Mouse (Mus musculus) embryonic facial prominence, embryonic 10.5 days (tissue): ENCODE data around the gene Shank3. TPM values are rescaled to one million over a fixed set of nuclear protein-coding genes. Genes with fewer than 3 reads are reported as not detected.
A peak's percentile ranks its signal among the peaks of the same experiment; 100 is the strongest.

ENCODE experiments used
- DNase-seq: peaks from one replicate; pipeline ENCODE4 v3.0.0-alpha.2; 2017; ENCODE audit warnings: low spot score
- H3K27ac ChIP-seq: fragments of 300-500 bp; sonication (generic); replicated peaks from 2 replicates; pipeline ENCODE4 v1.5.1; 2016; ENCODE audit warnings: mild to moderate bottlenecking
- H3K27me3 ChIP-seq: fragments of 300-500 bp; sonication (generic); replicated peaks from 2 replicates; pipeline ENCODE4 v1.6.1; 2016; ENCODE audit warnings: low read depth, mild to moderate bottlenecking; ENCODE audit not compliant: poor library complexity, severe bottlenecking
- H3K36me3 ChIP-seq: fragments of 300-500 bp; sonication (generic); replicated peaks from 2 replicates; pipeline ENCODE4 v1.6.1; 2016; ENCODE audit warnings: mild to moderate bottlenecking, moderate library complexity
- H3K4me1 ChIP-seq: fragments of 300-500 bp; sonication (generic); 2 replicates; pipeline ENCODE4 v1.6.1; 2016
- H3K4me3 ChIP-seq: fragments of 300-500 bp; sonication (generic); 2 replicates; pipeline ENCODE4 v1.5.1; 2016; ENCODE audit warnings: mild to moderate bottlenecking, moderate library complexity
- H3K9me3 ChIP-seq: fragments of 300-500 bp; sonication (generic); 2 replicates; pipeline ENCODE4 v1.6.1; 2016; ENCODE audit warnings: mild to moderate bottlenecking
- WGBS: fragments of 180-500 bp; shearing (Covaris S2); methylation state at CpG from one replicate; pipeline ENCODE4 v1.1.7; 2016; 5-methylcytosine and 5-hydroxymethylcytosine counted together
- polyA plus RNA-seq: library from polyadenylated mRNA; unstranded; fragments of >200 nt; fragmentation: Nextera tagmentation; extraction: Ambion mirVana; gene quantifications from 2 replicates; pipeline ENCODE4 v1.2.1, GENCODE M21; 2016

The Shank3 gene
- polyA plus RNA-seq, 1 experiment from 2014 or later, result 1.3 TPM

- Histone ChIP-seq H3K9me3 (no peaks in the 10 kb centered on the region), H3K27me3 (peaks cover 59% of the 10 kb centered on the region), H3K4me3 (no peak overlapping the region), H3K27ac (no peak overlapping the region), H3K36me3 (peaks cover 3% of the 10 kb centered on the region; the same call in 1 of the 2 replicates), H3K4me1 (peaks cover 34% of the 10 kb centered on the region)
- 87% methylated on average over 6 of the region's 6 CpGs for WGBS
- DNase-seq, result no peak
Measured at GRCm38 (mm10) chr15:89555591-89555990, 56.2 kb downstream of the Shank3 start.

GRCm38 (mm10) chr15:89556401-89557178 lies 57.2 kb downstream of the Shank3 start:
- no peaks in the 10 kb centered on the region for H3K9me3 ChIP-seq
- peaks cover 37% of the 10 kb centered on the region for H3K4me1 ChIP-seq
- no peaks in the 10 kb centered on the region; the same call in 1 of the 2 replicates for H3K36me3 ChIP-seq
- peak; percentile 67 for DNase-seq
- WGBS, result 24% methylated on average over 23 of the region's 23 CpGs
- H3K4me3 ChIP-seq, result peak overlapping the region; percentile 51
- peaks cover 60% of the 10 kb centered on the region for H3K27me3 ChIP-seq
- H3K27ac ChIP-seq, result no peak overlapping the region

GRCm38 (mm10) chr15:89557179-89557995 lies 58.0 kb downstream of the Shank3 start:
- Histone ChIP-seq H3K9me3 (no peaks in the 10 kb centered on the region), H3K27ac (no peak overlapping the region), H3K4me3 (peak overlapping the region; percentile 51), H3K27me3 (peaks cover 60% of the 10 kb centered on the region), H3K36me3 (no peaks in the 10 kb centered on the region), H3K4me1 (peaks cover 37% of the 10 kb centered on the region)
- 11% methylated on average over 40 of the region's 40 CpGs for WGBS
- DNase-seq, result peak; percentile 34

- peaks cover 60% of the 10 kb centered on the region for H3K27me3 ChIP-seq
- WGBS, result 2% methylated on average over 34 of the region's 34 CpGs
- peaks cover 37% of the 10 kb centered on the region for H3K4me1 ChIP-seq
- DNase-seq, result peak; percentile 52
- H3K4me3 ChIP-seq, result peak overlapping the region; percentile 51
- H3K27ac ChIP-seq, result no peak overlapping the region; the same call in 1 of the 2 replicates
- H3K9me3 ChIP-seq, result no peaks in the 10 kb centered on the region
- H3K36me3 ChIP-seq, result no peaks in the 10 kb centered on the region
Measured at GRCm38 (mm10) chr15:89557996-89558390, 58.6 kb downstream of the Shank3 start.

- no peak for DNase-seq
- H3K9me3 ChIP-seq, result no peaks in the 10 kb centered on the region
- 36% methylated on average over 10 of the region's 10 CpGs for WGBS
- H3K27ac ChIP-seq, result no peak overlapping the region
- H3K4me1 ChIP-seq, result peaks cover 37% of the 10 kb centered on the region
- H3K4me3 ChIP-seq, result no peak overlapping the region
- H3K36me3 ChIP-seq, result no peaks in the 10 kb centered on the region
- H3K27me3 ChIP-seq, result peaks cover 59% of the 10 kb centered on the region
Measured at GRCm38 (mm10) chr15:89559202-89559731, 59.8 kb downstream of the Shank3 start.

GRCm38 (mm10) chr15:89568114-89568513 lies 68.7 kb downstream of the Shank3 start, which contains the start of gene Acr:
Gene Acr (plus strand): TSS chr15:89568326.
- Histone ChIP-seq H3K9me3 (no peaks in the 10 kb centered on the region), H3K4me1 (no peaks in the 10 kb centered on the region), H3K27me3 (no peaks in the 10 kb centered on the region), H3K27ac (no peak within 1 kb of the TSS), H3K36me3 (no peaks in the 10 kb centered on the region), H3K4me3 (no peak within 1 kb of the TSS)
- no peak for DNase-seq
- 80% methylated on average over 6 of the region's 6 CpGs for WGBS

- no peak overlapping the region for H3K4me3 ChIP-seq
- WGBS, result 72% methylated on average over 8 of the region's 8 CpGs
- H3K27me3 ChIP-seq, result no peaks in the 10 kb centered on the region
- H3K27ac ChIP-seq, result no peak overlapping the region
- H3K36me3 ChIP-seq, result no peaks in the 10 kb centered on the region
- no peaks in the 10 kb centered on the region for H3K9me3 ChIP-seq
- DNase-seq, result no peak
- no peaks in the 10 kb centered on the region for H3K4me1 ChIP-seq
Measured at GRCm38 (mm10) chr15:89572147-89572546, 72.7 kb downstream of the Shank3 start.

- Histone ChIP-seq H3K27ac (no peak overlapping the region), H3K27me3 (no peaks in the 10 kb centered on the region), H3K36me3 (peaks cover 49% of the 10 kb centered on the region), H3K4me1 (no peaks in the 10 kb centered on the region), H3K9me3 (no peaks in the 10 kb centered on the region), H3K4me3 (no peak overlapping the region)
- 88% methylated on average over 7 of the region's 7 CpGs for WGBS
- no peak for DNase-seq
Measured at GRCm38 (mm10) chr15:89582494-89582893, 83.1 kb downstream of the Shank3 start.

GRCm38 (mm10) chr15:89585101-89585500 lies 85.7 kb downstream of the Shank3 start:
- DNase-seq, result no peak
- H3K36me3 ChIP-seq, result peaks cover 59% of the 10 kb centered on the region
- H3K27me3 ChIP-seq, result no peaks in the 10 kb centered on the region
- no peaks in the 10 kb centered on the region for H3K9me3 ChIP-seq
- H3K4me1 ChIP-seq, result 0 out of 2 replicates have a peak, but pooled peaks cover 1% of the 10 kb centered on the region
- H3K4me3 ChIP-seq, result no peak overlapping the region
- WGBS, result 92% methylated on average over 5 of the region's 5 CpGs
- H3K27ac ChIP-seq, result no peak overlapping the region

- no peak for DNase-seq
Measured at GRCm38 (mm10) chr15:89585631-89586030, 86.2 kb downstream of the Shank3 start.

GRCm38 (mm10) chr15:89589146-89589545 lies 89.7 kb downstream of the Shank3 start:
- Histone ChIP-seq H3K27me3 (no peaks in the 10 kb centered on the region), H3K4me1 (peaks cover 20% of the 10 kb centered on the region), H3K27ac (no peak overlapping the region), H3K4me3 (no peak overlapping the region), H3K36me3 (peaks cover 37% of the 10 kb centered on the region), H3K9me3 (no peaks in the 10 kb centered on the region)
- 89% methylated on average over 5 of the region's 5 CpGs for WGBS
- DNase-seq, result no peak

More at GRCm38 (mm10) chr15:89585631-89586030, 86.2 kb downstream of the Shank3 start:
- peaks cover 59% of the 10 kb centered on the region for H3K36me3 ChIP-seq
- H3K9me3 ChIP-seq, result no peaks in the 10 kb centered on the region
- no peak overlapping the region for H3K4me3 ChIP-seq
- 89% methylated on average over 11 of the region's 11 CpGs for WGBS
- no peak overlapping the region for H3K27ac ChIP-seq
- no peaks in the 10 kb centered on the region for H3K27me3 ChIP-seq
- H3K4me1 ChIP-seq, result peaks cover 6% of the 10 kb centered on the region

- Histone ChIP-seq H3K4me3 (peak overlapping the region; percentile 83), H3K27me3 (no peaks in the 10 kb centered on the region), H3K27ac (peak overlapping the region; percentile 81), H3K9me3 (no peaks in the 10 kb centered on the region), H3K4me1 (peaks cover 20% of the 10 kb centered on the region), H3K36me3 (peaks cover 22% of the 10 kb centered on the region)
- no peak for DNase-seq
- WGBS, result 6% methylated on average over 30 of the region's 30 CpGs
Measured at GRCm38 (mm10) chr15:89591317-89591716, 91.9 kb downstream of the Shank3 start.
